Mouse (Mus musculus) thymus, postnatal 14 days (tissue): ENCODE results near the gene B430306N03Rik.
A peak's percentile ranks its signal among the peaks of the same experiment; 100 is the strongest.
"Not testable (repeated sequence)": the region's sequence is repeated elsewhere in the genome, so short reads cannot be mapped to it uniquely, and the experiment has no call there.

Source experiments
- DNase-seq: peaks from one replicate; pipeline ENCODE4 v3.0.0; 2021

B430306N03Rik gene

GRCm38 (mm10) chr17:48318686-48319085 is 2.7 kb downstream of the B430306N03Rik start:
- no peak for DNase-seq

GRCm38 (mm10) chr17:48321279-48321678 is 5.3 kb downstream of the B430306N03Rik start:
- DNase-seq, result no peak

DNA sequence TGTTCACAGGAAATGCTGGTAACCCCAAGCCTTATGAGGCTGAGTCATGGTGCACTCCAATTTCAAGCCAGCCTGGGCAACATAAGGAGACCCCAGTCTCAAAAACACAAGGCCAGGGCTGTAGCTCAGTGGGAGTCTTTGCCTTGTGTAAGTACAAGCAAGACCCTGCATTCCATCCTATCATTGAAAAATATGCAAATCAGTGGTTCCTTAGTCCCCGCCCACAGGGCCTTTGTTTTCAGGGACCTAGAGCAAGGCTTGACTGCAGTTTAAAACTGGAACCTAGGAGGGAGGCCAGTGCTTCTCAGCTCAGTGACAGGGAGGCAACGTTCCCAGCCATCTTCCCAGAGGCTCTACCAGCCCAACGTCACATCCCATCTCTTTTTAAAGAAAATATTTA is 7.3 kb downstream of the B430306N03Rik start:
- peak; percentile 34 for DNase-seq

- no peak for DNase-seq
Measured at GRCm38 (mm10) chr17:48324258-48324657, 8.3 kb downstream of the B430306N03Rik start.

- DNase-seq, result no peak
Measured at GRCm38 (mm10) chr17:48325093-48325492, 9.2 kb downstream of the B430306N03Rik start.

DNA sequence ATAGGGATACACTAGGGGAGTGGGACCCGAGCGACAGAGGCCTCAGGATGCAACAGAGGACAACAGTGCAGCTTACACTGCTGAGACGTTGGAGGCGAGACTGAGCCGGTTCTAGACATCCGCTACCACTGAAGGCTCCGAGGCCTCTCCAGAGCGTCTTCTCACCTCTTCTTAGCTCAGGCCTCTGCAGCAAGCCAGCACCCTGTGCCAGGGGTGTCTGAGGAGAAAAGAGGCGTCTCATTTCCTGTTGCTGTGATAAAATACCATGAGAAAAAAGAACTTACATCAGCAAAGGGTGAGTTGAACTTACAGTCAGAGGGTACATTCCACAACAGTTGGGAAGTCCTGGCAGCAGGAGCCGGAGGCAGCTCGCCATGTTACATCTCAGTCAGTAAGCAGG is 9.7 kb downstream of the B430306N03Rik start:
- no peak for DNase-seq

GRCm38 (mm10) chr17:48326656-48327055 is 10.7 kb downstream of the B430306N03Rik start:
- DNase-seq, result no peak

DNA sequence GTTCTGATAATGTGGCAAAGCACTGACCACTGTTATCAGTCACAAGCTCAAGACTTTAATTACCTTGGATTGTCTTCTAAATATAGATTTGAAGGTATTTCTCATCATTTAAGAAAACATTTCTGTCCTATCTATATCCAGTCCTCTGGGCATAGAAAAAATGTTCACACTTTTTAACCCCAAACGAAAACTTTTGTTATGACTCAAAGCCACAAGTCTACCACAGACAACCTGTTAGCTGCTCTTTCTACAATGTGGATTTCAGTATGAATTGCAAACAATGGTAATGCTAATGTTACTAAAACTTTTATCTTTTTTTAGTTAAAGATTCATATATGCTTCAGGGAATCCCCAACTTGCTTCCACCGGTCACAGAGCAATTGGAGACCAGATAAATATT is 16.6 kb downstream of the B430306N03Rik start:
- no peak for DNase-seq

DNA sequence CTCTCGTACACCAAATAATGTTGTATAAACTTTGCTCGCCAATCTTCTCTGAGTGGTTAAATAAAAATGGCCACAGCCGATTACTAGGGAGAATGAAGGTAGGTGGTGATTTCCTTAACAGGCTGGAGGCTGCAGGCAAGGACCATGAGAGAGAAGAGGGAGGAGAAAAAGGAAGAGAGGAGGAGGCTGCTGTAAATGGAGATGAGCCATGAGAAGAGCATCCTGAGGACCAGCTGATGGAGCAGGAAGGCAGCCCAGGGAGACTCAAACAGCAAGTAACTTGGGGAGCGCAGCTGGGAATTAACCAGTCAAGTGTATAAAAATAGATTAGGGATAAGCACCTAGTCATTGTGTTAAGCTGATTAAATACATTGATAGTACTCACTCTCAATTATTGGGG is 18.2 kb downstream of the B430306N03Rik start:
- no peak for DNase-seq

DNA sequence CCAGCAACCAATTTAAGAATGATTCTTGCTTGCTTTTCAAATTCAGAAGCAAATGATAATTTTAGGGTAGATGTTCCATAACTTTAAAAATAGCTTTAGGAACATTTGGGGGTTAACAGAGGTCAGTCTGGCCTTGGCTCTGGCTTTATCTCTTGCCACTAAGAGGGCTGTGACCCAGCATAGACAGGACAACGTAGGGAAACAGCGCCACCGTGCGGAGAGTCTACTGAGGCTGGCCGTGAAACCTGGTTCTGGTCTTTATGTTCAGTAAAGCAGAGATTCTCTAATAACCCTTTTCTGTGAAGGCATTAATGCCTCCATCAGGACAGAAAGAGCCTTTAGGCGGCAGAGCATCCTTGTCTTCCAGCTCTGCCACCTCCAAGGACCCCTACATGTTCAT is 20.9 kb downstream of the B430306N03Rik start:
- DNase-seq, result peak; percentile 86

GRCm38 (mm10) chr17:48340267-48340666 is 24.3 kb downstream of the B430306N03Rik start:
- DNase-seq, result no peak

GRCm38 (mm10) chr17:48341947-48342346 is 26.0 kb downstream of the B430306N03Rik start:
- no peak for DNase-seq

GRCm38 (mm10) chr17:48343065-48343464 is 27.1 kb downstream of the B430306N03Rik start:
- DNase-seq, result no peak

DNA sequence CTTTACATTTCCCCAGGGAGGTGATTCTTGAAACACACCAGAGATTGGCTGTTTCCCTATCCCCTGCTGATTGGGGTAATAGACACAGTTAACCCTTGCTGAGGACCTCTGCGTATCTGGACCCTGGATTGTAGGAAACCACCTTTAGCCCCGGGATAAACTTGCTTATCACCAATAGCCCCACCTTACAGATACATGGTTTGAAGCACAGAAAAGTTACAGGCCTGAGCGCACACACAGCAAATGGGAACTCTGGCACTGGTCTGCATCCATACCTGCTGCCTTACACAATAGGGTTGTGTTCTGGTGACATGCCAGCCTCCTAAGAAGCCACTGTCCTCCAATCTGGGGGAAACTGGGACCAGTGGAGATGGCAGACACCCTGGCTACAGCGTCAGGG is 29.9 kb downstream of the B430306N03Rik start:
- no peak for DNase-seq

DNA sequence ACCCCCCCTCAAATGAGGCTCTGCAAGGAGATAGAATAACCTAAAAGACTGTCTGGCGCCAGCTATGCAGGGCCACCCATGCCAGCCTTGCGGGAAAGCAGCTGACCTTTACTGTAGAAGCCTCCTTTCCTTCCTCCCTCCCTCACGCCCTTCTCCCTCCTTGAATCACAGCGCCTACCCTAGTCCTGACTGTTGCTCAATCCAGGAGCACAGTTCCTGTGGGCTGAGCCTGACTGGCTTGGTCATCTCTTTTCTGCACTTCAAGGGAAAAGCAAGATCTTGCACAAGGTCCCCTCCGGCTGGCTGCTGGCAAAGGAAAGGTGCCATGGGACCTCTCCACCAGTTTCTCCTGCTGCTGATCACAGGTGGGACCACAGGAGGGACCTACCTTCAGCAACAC is 30.3 kb downstream of the B430306N03Rik start, which contains the start of gene Trem2:
Gene Trem2, plus strand, starts transcription at position 171 of the 400 bp plus-strand sequence.
- DNase-seq, result no peak

DNA sequence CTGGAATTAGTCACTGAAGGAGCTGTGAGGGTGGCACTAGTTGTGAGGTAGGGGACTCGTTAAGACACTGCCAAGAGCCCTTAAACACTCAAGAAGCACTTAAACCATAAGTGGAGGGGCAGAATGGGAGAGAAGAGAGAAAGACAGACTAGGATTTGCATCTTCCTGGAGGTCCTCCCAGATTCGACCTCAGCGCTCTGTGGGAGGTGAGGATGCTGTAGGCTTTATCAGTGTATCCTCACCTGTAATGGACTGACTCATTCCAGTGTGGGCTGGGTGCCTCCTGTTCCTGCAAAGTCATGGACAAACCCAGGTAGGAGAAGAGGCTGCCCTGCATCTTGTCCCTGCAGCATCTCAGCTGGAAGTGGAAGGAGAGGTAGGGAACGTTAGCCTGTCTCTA is 30.9 kb downstream of the B430306N03Rik start:
- DNase-seq, result no peak

- no peak for DNase-seq
Measured at GRCm38 (mm10) chr17:48347287-48347686, 31.3 kb downstream of the B430306N03Rik start.

DNA sequence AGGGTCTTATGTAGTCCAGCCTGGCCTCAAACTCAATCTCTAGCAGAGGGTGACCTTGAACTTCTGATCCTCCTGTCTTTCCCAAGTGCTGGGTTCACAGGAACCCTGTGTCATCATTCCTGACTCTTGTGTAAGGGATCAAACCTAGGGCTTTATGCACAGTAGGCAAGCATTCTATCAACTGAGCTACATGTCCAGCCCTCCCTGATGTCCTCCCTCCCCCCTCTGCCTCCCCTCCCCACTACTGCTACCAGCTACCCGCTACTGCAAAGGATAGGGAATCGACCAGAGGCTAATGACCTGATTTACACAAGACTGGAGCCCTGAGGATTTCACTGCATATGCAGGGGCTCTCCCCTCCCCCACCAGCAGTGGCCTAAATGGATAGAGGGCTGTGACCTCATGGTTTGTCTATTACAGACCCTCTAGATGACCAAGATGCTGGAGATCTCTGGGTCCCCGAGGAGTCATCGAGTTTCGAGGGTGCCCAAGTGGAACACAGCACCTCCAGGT is 34.8 kb downstream of the B430306N03Rik start:
- no peak for DNase-seq

GRCm38 (mm10) chr17:48352976-48353375 is 37.0 kb downstream of the B430306N03Rik start:
- not testable (repeated sequence) for DNase-seq

GRCm38 (mm10) chr17:48355822-48356221 is 39.9 kb downstream of the B430306N03Rik start:
- DNase-seq, result no peak

GRCm38 (mm10) chr17:48357892-48358291 is 42.0 kb downstream of the B430306N03Rik start:
- DNase-seq, result no peak

DNA sequence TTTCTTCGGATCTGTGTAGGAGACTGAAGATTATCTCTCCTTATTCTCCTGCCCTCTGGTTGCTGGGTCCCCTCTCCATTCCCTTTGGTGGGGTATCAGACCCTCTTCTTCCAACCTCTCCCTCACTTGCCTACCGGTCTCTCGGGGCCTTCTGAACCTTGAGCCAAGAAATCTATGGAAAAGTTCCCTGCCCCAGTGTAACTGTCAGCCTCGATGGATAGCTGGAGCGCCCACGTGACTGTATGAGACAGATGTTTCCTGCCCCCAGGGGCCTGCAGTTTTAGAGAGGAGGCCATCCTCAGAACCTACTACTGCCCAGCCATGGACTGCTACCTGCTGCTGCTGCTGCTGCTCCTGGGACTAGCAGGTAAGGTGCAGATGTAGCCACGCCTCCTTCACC is 43.7 kb downstream of the B430306N03Rik start, which contains the start of gene Treml1:
Gene Treml1, plus strand, starts transcription at position 301 of the 400 bp plus-strand sequence.
- no peak for DNase-seq

- DNase-seq, result no peak
Measured at GRCm38 (mm10) chr17:48360462-48360861, 44.5 kb downstream of the B430306N03Rik start.

GRCm38 (mm10) chr17:48362346-48362745 is 46.4 kb downstream of the B430306N03Rik start:
- no peak for DNase-seq

DNA sequence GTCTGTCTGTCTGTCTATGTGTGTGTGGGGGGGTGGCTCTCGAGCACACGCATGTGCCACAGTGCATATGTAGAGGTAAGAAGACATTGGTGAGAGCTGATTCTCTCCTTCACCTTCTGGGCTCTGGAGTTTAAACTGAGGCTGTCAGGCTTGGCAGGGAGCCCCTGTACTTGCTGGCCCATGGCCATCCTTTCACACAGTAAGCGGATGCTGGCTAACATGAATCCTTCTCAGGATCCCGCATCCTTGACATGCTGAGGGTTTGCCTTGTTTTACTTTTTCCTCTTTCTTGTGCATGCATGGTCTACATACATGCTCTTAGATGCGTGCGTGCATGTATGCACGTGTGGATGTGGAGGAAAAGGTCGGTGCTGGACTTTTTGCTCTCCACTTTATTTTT is 47.0 kb downstream of the B430306N03Rik start:
- no peak for DNase-seq
